Mouse (Mus musculus): ENCODE measurements at regions not wholly inside any gene's neighbourhood (a gene's known extent, or its start where the extent isn't known, plus 50 kb on each side); places are given as distances from the start of the nearest gene placed in this dataset.
A peak's percentile ranks its signal among the peaks of the same experiment; 100 is the strongest.

DNA sequence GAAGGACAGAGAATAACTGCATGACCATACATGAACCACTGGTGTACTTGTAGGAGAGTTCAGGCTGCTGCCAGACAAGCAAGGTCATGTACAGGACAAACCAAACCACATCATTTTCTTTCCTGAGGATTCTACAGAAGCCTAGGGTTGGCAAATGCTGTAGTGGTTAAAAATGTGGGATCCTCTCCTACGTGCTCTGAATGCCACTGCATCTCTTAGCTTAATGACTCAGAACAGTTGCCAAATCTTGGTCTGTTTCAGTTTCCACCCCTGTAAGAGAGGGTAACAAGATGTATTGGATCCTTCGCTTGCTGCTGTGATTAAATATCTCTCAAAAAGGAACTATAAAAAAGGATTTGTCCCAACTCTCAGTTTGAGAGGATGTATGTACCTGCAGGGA lies 938.1 kb downstream of the 4930444P10Rik start:
- DNase-seq (ENCODE audit: extremely low read depth, low read depth) = no peak

DNA sequence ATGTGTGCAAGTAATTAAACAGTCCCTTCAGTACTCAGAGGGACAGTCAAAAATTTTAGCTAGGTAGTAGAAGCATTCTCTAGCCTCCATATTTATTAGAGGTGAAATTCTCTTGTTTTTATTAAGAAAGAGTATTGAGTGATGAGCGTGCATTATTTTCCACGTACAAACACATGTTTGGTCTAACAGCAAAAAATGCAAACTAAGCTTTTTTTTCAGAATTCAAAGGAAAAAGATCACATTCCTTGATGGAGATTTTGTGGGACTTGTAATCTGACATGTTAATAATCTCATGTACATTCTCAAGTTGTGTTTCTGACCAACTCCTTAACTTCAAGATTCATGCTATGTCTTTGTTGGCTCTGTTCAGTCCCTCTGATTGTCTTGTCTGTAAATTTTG lies 939.2 kb downstream of the 4930444P10Rik start:
- no peak for DNase-seq (ENCODE audit: extremely low read depth, low read depth)

DNA sequence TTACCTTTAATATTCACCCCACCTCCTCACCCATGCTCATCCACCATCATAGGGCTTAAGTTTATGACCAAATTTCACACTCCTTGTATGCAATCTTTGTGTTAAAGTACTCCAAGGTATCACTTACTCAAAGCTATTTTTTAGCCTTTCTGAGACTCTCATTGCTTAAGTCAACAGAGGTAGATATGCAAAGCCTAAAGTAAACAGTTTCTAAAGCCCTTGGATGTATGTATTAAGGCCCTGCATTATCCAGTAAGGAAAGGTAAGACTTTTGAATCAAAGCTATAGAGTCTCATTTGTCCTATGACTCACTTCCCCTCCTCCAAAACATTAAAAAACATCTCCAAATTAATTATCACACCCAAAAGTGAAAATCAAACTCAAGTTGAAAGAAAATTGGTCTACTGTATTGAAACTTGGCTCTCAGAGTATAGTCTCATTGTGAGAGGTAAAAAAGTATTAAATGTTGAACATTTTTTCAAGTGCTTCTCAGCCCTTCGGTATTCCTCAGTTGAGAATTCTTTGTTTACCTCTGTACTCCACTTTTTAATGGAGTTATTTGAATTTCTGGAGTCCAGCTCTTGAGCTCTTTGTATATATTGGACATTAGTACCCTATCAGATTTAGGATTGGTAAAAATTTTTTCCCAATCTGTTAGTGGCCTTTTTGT lies 949.1 kb downstream of the 4930444P10Rik start:
- no peak for DNase-seq (ENCODE audit: extremely low read depth, low read depth)

DNA sequence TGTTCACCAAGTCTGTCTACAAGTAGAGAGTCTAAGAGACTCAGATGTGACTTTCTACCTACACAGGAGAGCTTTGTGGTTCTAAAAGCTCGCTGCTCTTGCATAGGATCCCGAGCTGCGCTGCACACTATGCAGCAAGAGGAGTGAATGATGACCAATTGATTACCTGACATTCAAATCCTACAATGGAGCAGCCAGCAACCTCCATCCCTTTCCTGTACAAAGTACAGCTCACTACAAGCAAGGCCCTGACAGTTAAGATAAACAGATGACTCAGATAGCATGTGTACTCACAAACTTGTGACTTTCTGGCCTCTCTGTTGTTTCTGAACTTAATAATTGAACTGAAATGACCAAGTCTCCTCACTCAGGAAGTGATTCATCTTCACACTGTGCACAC lies 974.7 kb downstream of the 4930444P10Rik start:
- no peak for DNase-seq (ENCODE audit: extremely low read depth, low read depth)

DNA sequence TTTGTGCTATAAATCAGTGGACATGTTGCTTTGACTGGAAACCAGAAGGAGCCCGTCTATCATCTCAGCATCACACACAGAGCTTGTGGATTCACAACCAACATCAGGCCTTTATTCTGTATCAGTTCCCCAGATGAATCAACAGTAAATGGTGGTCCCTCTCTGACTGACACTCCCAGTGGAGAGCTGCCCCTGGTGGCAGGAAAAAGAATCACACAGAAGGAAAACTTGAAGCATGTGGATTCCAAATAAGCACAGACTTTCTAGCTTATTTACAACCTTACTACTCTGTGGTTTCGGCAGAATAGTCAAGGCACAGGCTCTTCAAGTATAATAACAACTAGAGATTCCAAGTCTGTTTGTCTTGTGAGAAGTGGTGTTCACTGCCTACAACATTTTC lies 981.7 kb downstream of the 4930444P10Rik start:
- no peak for DNase-seq (ENCODE audit: extremely low read depth, low read depth)

DNA sequence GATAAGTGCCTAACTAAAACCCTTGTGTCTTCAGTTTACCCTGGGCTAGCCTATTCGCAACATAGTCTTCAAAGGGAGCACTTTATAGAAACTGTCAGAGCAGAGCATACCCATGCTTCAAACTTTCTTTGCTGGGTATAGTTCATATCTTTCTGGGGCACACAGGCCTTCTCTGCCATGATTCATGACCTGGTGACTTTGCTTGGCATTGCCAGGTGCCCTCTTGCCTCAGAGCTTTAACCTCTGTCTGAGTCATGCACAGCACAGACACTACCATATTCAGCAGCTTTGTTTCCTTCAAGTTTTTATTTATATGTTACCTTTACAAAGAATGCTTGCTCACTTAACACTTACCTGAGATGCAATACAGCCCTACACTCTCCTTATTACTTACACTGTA lies 1022.8 kb downstream of the 4930444P10Rik start:
- no peak for DNase-seq (ENCODE audit: extremely low read depth, low read depth)

DNA sequence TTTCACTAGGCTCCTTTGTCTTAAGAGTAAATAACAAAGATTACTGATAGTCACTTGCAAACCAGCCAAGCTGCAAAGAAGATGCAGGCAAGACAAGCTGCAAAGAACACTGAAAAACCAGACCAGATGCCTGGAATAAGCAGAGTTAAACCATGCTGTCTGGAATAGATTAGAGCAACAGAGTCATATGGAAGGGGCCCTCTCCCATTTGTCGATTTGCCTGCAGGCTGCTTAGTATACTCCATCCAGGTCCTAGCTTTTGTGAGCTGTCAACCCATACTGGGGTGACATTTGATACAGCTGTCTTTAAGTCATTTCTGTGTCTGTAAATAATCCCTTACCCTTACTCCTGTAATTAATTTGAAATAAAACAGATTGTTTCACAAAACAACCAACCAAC lies 1059.1 kb downstream of the 4930444P10Rik start:
- no peak for DNase-seq (ENCODE audit: extremely low read depth, low read depth)

DNA sequence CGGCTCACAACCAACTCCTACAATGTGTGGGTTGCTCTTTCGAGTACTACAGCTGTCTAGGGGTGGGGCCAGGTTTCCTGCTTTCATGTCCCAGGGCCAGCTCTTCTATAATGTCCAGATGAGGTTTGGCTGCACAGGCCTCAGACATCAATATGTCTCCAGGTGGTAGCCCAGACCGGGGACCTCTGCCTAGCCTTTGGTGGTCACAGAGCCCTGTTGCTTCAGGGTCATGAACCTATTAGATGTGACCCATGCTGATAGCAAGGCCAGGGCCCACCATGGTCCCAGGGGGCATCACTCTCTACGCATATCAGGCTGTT lies 1074.7 kb downstream of the 4930444P10Rik start:
- no peak for DNase-seq (ENCODE audit: extremely low read depth, low read depth)

DNA sequence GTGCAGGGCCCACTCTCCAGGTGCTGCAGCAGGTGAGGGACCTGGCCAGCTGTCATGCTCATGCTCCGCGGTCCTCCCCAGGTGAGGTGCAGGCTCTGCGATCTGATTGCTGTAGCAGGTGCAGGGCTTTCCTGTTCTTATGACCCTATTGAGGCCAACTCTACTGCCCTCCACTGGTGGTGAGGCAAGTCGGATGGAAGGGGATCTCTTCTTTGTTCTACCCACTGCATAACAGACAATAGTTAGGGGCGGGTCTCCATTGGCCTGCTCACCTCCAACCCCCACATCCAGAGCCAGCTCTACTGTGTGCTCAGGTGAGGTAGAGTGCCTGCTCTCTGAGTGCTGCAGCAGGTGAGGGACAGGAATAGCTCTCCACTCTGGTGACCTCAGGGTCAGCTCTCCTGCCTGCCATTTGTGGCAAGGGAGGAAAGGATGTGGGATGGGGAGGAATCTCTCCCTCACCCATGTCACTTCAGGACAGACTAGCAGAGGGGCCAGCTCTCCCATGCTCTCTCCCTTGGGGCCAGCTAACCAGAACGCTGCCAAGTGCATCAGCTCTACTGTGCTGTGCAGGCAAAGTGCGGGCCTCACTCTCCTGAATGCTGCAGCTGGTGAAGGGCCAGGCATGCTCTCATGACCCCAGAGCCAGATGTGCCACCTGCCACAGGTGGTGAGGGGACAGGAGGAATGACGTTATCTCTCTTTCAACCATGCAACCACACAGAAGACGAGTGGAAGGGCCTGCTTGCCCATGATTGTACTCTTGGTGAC lies 1075.3 kb downstream of the 4930444P10Rik start:
- DNase-seq (ENCODE audit: extremely low read depth, low read depth) = no peak

DNA sequence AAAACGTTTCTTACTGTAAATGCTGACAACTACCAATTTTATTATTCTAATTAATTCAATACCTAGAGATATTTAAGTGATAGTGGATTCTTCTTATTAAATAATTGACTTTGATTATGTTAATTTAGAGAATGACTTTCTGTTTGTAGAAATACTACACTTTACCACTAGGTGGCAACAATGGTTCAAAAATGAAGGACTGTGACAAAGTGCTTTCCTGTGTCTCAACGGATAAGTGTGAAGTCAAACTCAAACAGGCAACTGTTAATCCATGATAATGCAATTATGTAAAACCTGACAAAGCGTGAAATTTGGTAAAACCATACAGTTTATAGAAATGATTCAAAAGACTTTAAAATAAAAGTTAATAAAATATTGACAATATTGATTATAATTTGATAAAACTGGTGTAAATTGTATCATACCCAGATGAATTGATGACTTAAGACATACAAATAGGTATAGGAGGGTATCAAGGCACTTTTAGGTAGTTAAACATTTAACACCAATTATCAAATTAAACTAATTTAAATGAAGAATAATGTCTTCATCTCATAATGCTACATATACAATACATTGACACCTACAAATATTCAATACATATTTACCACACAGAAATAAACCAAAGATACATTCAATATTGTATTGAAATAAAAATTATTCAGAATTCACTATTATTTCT lies 1085.3 kb downstream of the 4930444P10Rik start:
- peak; percentile 6 for DNase-seq (ENCODE audit: extremely low read depth, low read depth)

DNA sequence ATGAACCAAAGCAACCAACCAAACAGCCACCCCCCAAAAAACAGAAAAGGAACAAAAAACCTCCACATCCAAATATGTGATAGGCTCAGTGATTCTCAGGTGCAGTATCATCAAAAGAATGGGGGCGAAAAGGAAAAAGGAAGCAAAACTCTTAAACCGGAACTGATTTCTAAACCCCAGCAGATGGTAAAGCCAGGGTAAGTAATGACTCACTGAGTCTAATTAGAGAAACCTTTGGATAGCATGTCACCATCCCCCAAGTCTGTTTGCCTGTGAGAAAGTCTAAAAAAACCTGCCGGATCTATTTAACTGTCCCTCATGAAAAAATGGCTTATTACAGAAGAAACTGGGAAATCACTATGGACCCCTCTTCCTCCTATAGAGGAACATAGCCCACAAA lies 1097.8 kb downstream of the 4930444P10Rik start:
- no peak for DNase-seq (ENCODE audit: extremely low read depth, low read depth)

DNA sequence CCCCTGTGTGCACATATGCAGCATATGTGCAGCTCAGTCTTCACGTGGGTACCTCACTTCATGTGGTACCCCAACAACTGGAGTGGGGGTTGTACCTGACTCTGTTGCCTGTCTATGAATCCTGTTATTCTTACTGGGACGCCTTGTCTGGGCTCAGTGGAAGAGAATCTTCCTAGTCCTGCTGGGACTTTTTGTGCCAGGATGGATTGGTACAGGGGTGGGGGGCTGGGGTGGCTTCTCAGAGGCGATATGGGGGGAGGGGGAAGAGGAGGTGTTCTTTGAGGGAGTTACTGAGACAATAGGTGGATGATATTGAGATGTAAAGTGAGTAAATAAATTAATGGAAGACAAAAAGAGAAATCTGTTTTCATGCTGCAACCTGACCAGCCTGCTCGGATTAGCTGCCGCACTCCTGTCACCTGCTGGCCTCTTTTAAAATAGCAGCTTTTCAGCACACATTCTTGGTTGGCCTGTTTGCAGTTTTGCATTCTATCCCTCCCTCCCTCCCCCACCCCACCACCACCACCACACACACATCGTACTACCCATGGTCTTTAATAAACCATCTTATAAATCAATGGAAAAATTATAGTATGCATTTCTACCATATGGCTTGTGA lies 1112.9 kb downstream of the 4930444P10Rik start:
- DNase-seq (ENCODE audit: extremely low read depth, low read depth) = no peak
